Mouse (Mus musculus) spleen, embryonic (tissue): Measurements from ENCODE around the gene Myo18b.

ENCODE experiments used
- CTCF ChIA-PET: fragments of 350-600 bp; sonication (Branson Sonifier 250); formaldehyde crosslinking; loops from one replicate; lab custom pipeline; 2022; lab: Charles Lee

Gene Myo18b

DNA sequence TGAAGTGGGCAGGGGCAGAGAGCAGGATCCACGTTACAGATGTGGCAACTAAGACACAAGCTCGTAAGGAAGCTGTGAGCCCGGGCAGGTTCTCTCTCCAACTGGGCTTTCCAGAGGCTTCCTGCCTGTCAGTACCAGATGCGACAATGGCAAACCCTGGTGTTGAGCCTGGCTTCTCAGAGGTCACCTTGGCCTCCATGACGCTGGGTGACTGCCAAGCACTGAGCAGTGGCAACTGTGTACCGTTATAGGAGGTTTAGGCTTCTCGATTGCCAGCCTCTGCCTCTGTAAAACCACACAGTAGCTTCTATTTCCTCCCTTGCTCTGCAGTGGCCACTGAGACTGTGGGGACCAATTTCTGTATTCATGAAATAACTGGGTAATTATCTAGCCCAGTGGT is 81.1 kb downstream of the Myo18b start:
- CTCF ChIA-PET = no interaction called here

DNA sequence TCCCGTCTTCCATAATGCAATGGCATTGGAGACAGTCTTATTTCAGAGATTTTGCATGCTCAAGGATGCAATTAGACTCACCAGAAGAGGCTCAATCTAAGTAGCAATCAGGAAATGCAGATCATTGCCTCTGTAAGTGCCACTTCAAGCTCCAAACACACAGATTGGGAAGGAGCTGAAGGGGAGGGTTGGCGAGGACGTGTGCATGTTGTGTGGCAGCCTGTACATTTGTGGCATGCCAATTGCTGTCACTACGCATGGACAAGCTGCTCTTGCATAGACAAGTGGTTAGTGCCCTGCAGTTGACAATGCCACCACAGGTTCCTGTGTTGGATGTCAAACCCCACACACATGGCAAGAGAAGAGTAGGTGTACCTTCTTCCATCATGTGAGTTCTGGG is 88.5 kb downstream of the Myo18b start:
- CTCF ChIA-PET = interaction anchor here (0.6 kb wide), 1 partner anchor 787 kb away, joined by 4 read pairs; no protein-coding TSS in a partner anchor

GRCm38 (mm10) chr5:112796086-112796485 is 100.1 kb downstream of the Myo18b start:
- CTCF ChIA-PET = no interaction called here

DNA sequence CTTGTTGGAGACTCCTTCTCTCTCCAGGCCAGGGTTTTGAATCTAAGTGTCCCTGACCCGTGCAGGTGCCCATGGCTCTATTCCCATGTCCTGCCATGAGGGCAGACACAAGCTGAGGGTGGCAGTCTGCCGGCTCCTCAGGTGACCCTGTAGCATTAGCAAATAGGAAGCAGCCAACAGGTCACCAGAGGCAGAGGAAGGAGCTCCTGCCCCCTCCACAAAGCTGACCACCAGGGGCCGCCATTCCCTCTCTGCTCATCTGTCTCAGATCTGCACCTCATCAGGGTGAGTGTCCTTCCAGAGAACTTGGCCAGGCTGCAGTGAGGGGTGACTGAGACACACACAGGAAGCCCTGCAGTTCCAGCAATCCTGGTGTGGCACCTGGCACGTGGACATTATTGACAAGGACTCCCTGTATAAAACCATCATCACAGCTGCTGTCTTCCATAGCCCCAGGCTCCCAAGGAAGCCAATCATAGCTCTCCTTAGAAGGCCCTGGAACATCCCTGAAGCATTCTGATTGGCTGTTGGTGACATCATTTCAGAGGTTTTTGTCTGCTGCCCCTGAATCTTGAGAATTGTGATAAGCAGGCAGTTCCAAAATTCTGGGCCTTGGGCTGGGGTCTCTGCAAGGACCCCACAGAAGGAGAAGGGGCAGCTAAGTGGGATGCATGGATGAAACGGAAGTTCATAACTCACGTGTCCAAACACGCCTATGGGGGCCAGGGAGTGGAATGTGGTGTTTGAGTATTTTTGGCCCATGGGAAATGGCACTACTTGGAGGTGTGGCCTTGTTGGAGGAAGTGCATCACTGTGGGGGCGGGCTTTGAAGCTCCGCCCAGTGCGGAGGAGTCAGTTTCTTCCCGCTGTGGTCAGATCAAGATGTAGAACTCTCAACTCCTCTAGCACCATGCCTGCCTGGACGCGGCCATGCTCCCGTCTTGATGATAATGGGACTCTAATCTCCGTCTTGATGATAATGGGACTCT is 104.1 kb downstream of the Myo18b start:
- CTCF ChIA-PET = no interaction called here

DNA sequence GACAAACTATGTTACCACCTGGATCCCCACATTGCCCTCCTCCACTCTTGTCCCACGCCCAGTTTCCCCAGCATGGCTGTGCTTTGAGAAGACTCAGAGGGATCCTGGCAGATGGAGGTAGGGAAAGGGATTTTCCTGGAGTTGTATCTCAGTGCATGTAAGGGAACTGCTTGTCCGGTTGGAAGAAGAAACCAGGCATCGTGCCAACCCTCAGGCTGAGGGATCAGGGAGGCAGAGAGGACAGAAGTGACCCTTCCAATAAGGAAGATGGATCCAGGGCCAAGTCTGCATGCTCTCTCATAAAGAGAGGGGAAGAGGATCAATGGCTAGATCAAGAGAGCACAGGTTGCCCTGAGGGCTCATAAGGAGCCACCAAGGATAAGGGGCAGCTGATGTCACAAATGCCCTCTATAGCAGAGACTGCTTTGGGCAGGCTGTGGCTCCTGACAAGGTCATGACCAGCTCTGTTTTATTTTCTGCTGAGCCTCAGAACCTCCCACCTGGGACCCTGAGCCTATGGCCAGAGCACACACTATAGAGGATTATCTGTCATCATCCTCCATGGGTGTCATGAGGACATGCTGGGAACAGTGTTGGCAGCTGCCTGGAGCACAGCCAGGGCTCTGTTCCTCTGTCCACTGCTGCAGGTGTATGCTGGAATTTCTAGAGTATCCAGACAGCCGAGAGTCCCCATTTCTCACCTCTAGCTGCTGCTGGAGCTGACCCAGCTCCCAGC is 105.6 kb downstream of the Myo18b start:
- CTCF ChIA-PET = no interaction called here

DNA sequence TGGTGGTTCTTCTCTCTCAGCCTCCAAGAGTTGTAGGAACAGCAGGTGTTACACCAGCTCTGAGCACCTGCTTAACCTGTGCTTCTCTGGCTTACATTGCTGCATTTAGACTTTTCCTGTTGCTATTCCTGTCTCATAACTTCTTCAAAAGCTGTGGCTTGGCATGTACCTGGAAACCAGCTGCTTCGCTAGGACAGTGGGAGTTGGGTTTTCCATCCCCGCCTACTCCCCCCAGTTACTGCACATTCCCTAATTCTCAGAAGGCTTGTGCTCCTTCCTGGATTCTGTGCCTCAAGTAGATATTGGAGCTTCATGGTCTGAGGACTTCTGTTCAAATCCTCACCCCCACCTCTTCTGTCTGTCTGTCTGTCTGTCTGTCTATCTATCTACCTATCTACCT is 107.7 kb downstream of the Myo18b start:
- CTCF ChIA-PET = no interaction called here

DNA sequence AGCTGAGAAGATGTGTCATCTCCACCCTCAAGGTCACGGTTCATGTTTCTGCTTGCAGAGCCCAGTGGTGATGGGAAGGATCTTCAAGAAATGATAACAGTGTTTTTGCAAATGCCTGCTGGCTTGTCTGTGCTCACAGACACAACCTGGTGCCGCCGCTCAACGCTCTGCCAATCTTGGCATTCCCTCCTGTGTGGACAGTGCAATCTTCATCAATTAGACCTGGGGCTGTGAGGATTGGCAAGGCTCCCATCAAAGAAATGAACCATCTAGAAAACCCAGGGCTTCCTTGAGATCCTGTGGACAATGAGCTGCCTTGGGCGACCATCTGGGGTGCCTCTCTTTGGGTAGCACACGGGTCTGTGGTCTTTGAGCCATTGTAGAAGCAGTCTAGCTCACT is 109.4 kb downstream of the Myo18b start:
- CTCF ChIA-PET = no interaction called here

GRCm38 (mm10) chr5:112786031-112786430 is 110.1 kb downstream of the Myo18b start:
- CTCF ChIA-PET = no interaction called here

GRCm38 (mm10) chr5:112781719-112782118 is 114.4 kb downstream of the Myo18b start:
- CTCF ChIA-PET = no interaction called here

GRCm38 (mm10) chr5:112781231-112781630 is 114.9 kb downstream of the Myo18b start:
- CTCF ChIA-PET = no interaction called here

- CTCF ChIA-PET = no interaction called here
Measured at GRCm38 (mm10) chr5:112780383-112780782, 115.8 kb downstream of the Myo18b start.

DNA sequence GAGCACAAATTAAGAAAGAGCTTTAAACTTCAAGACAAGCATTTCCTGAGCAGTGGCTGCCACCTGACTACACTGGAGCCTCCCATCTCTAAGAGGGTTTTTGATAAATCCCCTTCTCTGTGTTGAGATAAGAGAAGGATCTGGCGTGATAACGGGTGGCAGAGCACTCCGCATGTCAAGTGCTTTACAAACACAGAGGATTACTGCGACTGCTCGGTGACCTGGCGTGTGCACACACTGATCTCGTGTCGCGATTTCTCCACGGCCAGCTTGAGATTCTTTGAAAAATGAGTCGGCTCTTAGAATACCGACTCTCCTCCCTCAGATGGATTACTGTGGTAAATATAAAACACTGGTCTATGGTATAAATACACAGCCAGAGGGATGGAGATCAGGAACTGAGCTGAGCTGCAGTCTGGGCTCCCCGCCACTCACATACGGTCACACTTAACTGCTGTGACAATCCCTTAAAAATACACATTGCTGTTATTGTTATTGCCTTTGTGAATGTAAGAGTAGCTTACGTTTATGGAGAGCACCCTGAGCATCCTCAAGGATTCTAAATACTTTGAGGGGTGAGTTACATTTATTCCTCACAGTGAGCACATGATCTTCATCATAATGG is 119.3 kb downstream of the Myo18b start:
- CTCF ChIA-PET = no interaction called here

DNA sequence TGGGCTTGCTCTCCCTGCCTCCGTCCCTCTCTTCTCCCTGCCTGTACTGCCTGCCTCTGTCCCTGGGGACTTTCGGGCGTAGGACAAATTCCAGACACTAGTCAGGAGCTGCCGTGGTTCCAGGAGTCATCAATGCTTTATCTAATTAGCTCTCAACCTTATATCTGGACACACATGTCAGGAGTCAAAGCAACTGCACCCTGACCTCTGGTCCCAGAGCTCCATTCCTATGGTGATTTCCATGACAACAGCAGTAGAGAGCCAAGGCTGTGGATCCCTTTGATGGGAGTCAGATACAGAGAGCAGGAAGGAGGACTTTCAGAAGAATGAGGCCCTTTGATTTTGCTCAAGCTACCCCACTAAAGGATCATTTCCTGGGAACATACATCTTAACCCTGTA is 122.7 kb downstream of the Myo18b start:
- CTCF ChIA-PET = no interaction called here

DNA sequence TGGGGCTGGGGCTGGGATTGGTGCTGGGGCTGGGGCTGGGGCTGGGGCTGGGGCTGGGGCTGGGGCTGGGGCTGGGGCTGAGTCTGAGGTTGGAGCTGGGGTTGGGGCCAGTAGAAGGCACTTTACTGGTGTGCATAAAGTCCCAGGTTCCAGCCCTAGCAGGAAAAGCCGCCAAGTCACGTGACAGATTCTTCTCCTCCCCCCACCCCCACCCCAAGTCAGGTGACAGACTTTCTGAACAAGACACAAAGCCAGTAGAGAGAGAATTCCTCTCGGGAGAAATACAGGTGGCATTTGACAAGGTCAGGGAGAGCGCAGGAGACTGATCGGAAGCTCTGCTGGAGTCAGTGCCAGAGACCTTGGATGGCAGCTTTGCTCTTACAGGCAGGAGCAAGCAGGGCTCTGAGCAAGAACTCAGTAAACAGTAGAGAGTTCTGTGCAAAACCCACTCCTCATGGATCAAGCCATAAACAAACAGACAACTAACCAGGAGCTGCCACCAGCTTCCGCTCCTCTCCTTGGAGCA is 124.7 kb downstream of the Myo18b start:
- CTCF ChIA-PET = no interaction called here

- CTCF ChIA-PET = no interaction called here
Measured at GRCm38 (mm10) chr5:112769721-112770119, 126.4 kb downstream of the Myo18b start.

- CTCF ChIA-PET = no interaction called here
Measured at GRCm38 (mm10) chr5:112769020-112769720, 127.0 kb downstream of the Myo18b start.

DNA sequence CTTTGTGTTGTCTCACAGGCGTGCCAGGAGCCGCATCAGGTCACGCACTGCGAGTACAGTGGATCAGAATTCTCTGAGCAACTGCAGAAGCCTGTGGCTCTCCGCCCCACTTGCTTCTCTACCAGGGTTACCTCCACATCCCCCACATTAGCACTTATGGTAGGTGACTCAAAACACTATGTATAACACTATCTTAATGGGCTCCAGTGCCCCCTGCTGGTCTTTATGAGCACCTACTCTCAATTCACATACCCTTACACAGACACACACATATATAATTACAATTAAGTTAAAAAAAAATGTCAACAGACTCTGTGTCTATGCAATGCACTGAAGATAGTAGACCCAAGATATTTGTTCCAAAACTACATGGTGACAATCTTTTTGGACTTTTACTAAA is 127.6 kb downstream of the Myo18b start:
- CTCF ChIA-PET = no interaction called here

GRCm38 (mm10) chr5:112761415-112762075 is 134.6 kb downstream of the Myo18b start:
- CTCF ChIA-PET = no interaction called here

DNA sequence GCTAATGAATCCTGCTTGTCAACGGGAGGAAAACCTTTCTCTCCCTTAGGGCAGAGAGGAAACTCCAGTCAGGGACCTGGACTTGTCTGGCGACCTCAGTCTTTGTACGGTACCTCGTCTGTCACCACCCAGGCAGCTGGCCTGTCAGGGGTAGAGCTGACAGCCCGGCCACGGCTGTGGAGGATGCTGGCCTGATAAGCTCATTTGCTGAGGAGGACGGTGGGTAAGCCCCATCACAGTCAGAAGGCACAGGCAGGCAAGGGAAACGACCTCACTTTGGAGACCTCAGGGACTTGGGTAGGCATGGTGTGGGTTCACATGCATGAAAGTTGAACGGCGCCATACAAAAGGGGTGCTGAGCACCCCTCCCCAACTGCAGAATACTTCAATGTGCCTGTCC is 140.6 kb downstream of the Myo18b start:
- CTCF ChIA-PET = no interaction called here

GRCm38 (mm10) chr5:112749634-112750033 is 146.5 kb downstream of the Myo18b start:
- CTCF ChIA-PET = no interaction called here
